Mouse (Mus musculus): Measurements from ENCODE around the gene Gm5431.

- no peak for TF ChIP-seq POLR2A (IDR thresholded peaks at IDR 0.05; ENCODE audit: borderline replicate concordance, control insufficient read depth, low read depth, low read length)
- no peak for TF ChIP-seq CTCF (IDR thresholded peaks at IDR 0.05; ENCODE audit: control insufficient read depth, insufficient read depth, low read length)
Observed at GRCm38 (mm10) chr11:48841213-48841612, 60.8 kb downstream of the Gm5431 start.

Data from bone marrow, adult 2 months (tissue).